Mouse (Mus musculus) ovary, postnatal 36 days (tissue): ENCODE data around the gene Efcab1.
"Not testable (repeated sequence)": the region's sequence is repeated elsewhere in the genome, so short reads cannot be mapped to it uniquely, and the experiment has no call there.

Experiments used
- DNase-seq: peaks from one replicate; pipeline ENCODE4 v3.0.0; 2022; ENCODE audit warnings: low spot score, mixed read lengths

The Efcab1 gene

GRCm38 (mm10) chr16:14906393-14907100 is at the start of gene Efcab1:
Gene Efcab1, plus strand, starts transcription at chr16:14906606.
- DNase-seq = peak; percentile 26

DNA sequence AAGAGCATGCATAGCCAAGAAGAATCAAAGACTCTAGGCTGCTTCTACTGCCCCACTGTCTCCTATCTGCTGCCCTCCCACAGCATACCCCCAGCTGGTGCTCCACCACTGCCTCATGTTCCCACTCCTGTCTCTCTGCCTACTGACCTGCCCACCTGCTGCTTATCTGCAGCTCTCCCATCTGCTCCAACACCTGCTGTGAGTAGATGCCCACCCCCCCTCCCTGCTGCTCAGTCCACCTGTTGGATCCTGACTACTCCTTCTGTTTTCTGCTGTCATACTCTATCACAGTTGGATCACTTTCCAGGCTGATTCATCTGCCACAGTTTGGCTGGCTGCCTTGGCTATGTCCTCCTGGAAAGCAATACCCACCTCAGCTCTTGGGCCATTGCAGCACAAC is 47.0 kb upstream of the Efcab1 start:
- no peak for DNase-seq

DNA sequence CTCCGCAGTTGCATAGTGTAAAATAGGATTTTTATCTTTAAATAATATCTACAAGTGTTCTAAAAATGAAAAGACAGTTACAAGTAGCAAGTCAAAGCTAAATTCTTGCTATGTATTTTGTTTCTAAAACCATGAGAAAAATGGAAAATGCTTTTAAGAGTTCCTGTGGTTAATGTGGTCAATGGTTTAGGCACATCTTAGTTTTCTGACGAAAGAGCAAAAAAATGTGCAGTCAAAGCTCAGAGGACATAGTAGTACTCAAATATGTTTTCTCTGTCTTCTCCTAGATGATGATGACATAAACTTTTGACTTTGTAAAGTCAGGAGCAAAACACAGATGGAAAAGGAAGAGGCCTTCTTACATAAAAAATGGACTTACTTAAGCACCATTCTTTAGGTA is 21.5 kb upstream of the Efcab1 start:
- DNase-seq = no peak

GRCm38 (mm10) chr16:14885372-14885771 is 21.0 kb upstream of the Efcab1 start:
- no peak for DNase-seq

GRCm38 (mm10) chr16:14892492-14892891 is 13.9 kb upstream of the Efcab1 start:
- no peak for DNase-seq

- peak; percentile 6 for DNase-seq
Observed at GRCm38 (mm10) chr16:14893864-14894263, 12.5 kb upstream of the Efcab1 start.

GRCm38 (mm10) chr16:14894713-14895112 is 11.7 kb upstream of the Efcab1 start:
- no peak for DNase-seq

DNA sequence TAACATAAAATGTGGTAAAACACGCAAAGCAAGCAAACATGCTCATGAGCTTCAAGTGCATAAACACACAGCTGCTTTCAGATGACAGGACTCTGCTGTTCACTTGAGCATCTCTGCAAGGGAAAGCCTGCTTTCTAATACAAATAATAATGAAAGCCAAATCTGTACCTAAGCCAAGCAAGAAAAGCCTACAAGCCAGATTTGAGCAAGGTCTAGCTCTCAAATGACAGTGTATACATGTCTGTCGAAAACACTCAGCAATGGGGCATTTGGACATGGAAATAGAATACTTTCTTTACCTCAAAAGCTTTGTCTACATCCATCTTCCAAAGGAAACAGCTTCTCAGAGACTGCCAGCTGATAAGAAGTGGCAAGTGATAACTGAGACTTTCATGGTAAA is 10.9 kb upstream of the Efcab1 start:
- DNase-seq = no peak

- DNase-seq = not testable (repeated sequence)
Observed at GRCm38 (mm10) chr16:14930711-14931110, 24.3 kb downstream of the Efcab1 start.

DNA sequence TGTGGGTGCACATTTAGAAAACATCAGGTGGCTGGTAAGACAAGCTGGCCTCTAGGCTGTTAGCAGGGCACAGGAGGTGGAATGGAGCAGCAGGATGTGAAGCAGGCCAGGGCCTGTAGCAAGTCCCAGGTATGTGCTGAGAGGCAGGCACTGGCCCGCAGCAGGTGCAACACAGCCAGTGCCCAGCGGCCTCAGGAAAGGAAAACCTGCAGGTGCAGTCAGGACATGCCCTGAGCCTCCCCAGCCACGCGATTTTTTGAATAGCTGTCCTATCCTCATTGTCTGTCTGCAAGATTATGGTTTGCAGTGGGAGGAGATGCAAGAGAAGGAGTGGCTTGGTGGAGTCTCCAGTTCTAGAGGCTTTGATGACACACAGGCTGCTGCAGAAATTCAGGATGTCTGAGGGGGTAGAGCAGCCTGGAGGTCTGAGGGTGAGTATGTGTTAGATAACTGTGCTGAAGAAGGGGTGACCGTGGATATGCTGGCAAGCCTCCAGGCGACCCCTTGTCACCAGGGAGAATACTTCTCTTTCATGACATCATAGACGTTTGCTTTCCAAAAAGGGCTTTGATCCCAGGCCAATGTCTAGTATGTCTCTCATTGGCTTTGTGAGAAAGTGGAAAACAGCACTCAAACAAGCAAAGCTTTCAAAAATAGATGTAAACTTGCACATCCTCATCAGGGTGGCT is 30.2 kb downstream of the Efcab1 start:
- not testable (repeated sequence) for DNase-seq

DNA sequence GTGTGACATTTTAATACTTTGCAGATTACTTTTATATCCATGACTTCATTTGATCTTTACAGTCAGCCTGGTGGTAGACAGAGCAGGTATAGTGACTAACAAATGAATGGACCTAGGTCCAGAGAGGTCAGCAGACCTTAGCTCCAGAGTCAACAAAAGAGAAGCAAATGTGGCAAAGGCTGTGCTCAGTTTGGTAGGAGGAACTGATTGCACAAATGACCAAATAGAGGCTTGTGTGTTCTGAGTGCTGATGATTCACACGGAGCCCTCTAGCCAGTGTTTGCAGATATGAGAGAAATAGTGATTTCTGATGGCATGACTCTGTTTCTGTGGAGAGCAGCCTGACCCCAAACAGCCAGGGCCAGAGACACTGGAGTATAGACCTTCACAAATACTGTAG is 33.1 kb downstream of the Efcab1 start:
- DNase-seq = no peak

- DNase-seq = peak; percentile 31
Observed at GRCm38 (mm10) chr16:14939994-14940715, 33.7 kb downstream of the Efcab1 start.

GRCm38 (mm10) chr16:14940898-14941297 is 34.5 kb downstream of the Efcab1 start:
- no peak for DNase-seq

DNA sequence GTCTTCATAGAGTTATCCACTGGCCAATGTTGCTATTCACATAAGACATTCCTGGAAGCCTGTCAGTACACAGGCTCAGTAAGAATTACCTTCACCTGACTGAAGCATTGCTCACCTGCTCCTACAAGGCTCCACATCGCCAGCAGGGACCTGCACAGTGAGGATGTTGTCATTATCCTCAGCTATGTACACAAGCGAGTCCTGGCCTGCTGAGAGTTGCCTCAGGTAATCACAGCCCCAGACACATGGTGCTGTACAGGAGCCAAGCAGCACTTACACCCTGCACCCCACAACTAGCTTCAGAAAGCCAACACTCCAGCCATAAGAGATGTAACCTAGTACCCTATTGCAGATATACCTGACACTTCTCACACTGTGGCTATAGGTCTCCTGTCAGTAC is 37.1 kb downstream of the Efcab1 start:
- no peak for DNase-seq

GRCm38 (mm10) chr16:14947561-14947960 is 41.2 kb downstream of the Efcab1 start:
- not testable (repeated sequence) for DNase-seq

DNA sequence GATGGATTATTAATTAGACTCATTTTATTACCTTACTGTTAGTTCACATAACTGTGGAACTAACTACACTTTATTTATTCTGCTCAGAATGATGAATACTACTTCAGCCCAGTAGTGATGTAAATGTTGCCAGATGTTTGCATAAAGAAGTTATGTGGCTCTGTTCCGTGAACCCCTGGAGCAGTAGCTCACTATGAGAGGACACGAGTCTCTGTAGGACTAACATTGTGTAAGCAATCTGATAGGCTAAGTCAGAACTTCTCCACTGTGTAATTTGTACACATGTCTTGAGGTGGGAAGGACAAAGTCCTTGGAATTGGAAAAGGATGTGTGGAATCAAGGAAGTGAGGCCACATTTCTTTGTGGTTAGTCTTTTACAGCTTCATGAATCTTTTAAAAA is 45.5 kb downstream of the Efcab1 start:
- DNase-seq = no peak

DNA sequence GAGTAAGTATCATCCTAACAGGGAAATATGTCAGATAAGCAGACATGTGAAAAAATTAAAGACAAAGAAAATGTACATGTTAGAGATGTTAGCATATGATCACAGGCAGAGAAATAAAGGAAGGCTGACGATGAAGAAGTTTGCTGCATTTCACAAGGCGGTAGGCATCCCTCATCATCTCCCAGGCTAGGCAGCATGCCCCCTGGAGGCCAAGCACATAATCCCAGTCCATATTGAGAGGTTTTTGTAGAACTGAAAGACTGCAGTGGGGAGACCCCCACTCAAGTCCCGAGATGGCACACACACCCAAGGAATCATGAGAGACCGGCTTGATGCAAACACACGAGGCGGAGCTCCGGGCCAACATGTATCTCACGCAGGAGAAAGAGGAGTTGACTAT is 53.3 kb downstream of the Efcab1 start:
- DNase-seq = no peak

DNA sequence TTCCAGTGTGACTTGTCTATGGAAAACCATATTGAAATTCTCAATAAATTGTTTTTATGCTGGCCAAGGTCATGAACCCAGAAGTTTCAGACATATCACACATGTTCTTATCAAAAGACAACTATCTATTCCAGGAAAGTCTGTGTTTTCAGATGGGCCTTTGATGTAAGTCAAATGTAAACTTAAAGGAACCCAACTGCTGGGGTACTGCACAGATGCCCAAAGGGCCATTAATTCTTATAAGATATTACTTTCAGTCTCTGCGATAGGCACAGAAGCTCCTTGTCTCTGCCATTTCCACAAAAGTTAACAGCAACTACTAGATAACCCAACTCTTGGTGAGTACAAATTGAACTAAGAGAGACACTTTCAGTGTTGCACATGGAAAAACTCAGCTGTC is 67.3 kb downstream of the Efcab1 start:
- no peak for DNase-seq

DNA sequence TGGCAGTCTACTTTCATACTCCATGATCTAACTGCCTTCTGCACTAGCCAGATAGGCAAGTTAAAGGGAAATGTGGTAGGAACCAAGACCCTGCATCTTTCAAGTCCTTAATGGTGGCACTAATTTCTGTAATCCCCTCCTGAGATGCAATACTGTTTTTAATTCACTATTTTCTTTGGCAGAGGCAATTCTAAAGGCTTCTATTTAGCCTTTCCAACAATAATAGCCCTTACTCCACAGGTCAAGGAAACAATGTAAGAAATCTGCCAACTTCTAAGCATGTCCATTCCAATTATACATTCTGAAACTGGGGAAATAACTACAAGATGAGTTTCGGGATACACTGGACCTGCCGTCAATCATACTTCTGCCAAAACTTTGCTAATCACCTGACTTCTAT is 72.8 kb downstream of the Efcab1 start:
- no peak for DNase-seq

DNA sequence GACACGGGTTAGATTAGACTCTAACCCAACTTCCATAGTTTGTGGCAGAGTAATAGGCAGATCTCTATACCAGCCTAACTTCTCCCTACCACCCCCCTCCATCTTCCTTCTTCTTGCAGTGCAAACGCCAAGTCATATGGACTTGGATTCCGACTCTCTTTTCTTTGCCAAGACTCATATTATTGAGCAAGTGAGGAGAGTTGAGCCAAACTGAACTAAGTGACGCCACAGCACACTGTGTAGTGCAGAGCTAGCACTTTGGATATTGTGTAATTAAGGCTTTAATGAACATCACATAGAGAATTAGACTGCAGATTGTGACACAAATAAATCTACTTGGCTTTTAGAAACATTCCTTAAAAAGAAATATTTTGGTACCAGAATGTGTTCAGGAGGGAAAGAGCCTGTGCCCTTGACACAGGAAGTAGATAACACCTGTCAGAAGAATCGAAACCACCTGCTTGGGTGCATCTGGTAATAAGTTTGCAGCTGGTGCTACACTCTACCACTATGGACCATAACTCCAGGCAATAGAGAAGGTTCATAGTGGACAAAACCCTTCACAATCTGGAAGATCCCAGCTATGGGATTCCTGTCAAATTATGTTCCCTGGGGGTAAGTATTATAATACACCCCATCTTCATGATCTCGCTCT is 83.3 kb downstream of the Efcab1 start:
- DNase-seq = no peak

GRCm38 (mm10) chr16:14991001-14991400 is 84.6 kb downstream of the Efcab1 start:
- no peak for DNase-seq

DNA sequence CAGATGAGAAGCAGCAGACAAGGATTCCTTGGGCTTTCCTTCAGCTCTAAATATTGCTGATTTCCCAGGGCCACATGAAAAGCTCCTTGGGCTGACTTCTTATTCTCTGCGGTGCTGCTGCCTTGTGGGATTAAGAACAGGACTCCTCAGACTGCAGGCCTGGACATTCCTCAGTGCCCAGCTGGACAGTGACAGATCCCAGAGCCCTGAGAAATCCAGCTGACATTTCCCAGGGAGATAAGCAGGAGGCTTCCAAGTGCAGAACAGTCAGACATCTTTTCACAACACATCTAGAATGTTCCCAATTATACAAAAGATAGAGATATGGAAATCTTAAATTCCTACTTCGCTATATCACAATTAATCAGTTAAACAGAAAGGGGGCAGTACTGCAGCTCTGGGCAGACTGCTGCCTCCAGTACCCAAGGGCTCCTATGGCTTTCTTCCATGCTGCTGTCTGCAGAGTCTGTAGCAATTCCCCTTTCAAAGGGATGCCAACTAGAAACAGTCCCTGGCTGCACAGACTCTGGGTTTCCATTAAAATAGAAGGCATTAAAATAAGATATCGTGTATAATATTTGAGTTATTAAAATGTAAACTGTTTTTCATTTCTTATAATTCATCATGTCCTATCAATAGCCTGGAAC is 86.2 kb downstream of the Efcab1 start:
- DNase-seq = no peak
